Mouse (Mus musculus) heart, postnatal 14 days (tissue): ENCODE measurements around the gene Syk. TPM values are rescaled to one million over a fixed set of nuclear protein-coding genes. Genes with fewer than 3 reads are reported as not detected.

Experiments used
- DNase-seq, 2 experiments: peaks; one replicate each; pipeline ENCODE4 v3.0.0; 2021 to 2022
- intact Hi-C: fragments of 180-260 bp; cut with DNase I; formaldehyde crosslinking; loops from one replicate; pipeline ENCODE4 v1.15.1; 2025
- long read RNA-seq, 2 experiments: library from polyadenylated mRNA; stranded (forward); transcript quantifications; one replicate each; pipeline ENCODE4 v2.0.0; 2021
- total RNA-seq, 2 experiments: library from RNA; stranded (reverse); gene quantifications; 2 replicates each; pipeline ENCODE4 v1.2.3; 2021

Gene Syk
- total RNA-seq, result 10 to 100 TPM; 19.1 to 20.8 TPM
- long read RNA-seq, experiment 1, full-length matches to known transcripts, result 3 of 21 reads
- long read RNA-seq, experiment 1, partial matches to known transcripts, result 4 of 21 reads
- long read RNA-seq, experiment 1, other reads (novel, unspliced or antisense), result 14 of 21 reads
- long read RNA-seq, experiment 2, full-length matches to known transcripts, result 2 of 15 reads
- long read RNA-seq, experiment 2, partial matches to known transcripts, result 0 of 15 reads
- long read RNA-seq, experiment 2, other reads (novel, unspliced or antisense), result 13 of 15 reads

GRCm38 (mm10) chr13:52582878-52583661 is at the start of gene Syk:
Gene Syk, plus strand, starts transcription at chr13:52583173.
- peak; percentile 76 to 79 for DNase-seq
- intact Hi-C loops, result no loop called here

GRCm38 (mm10) chr13:52533644-52534043 is 49.3 kb upstream of the Syk start:
- intact Hi-C loops, result loop anchor here (2.0 kb wide), 2 partner anchors 91 to 697 kb away; no protein-coding TSS in a partner anchor
- no peak for DNase-seq

GRCm38 (mm10) chr13:52535542-52535941 is 47.4 kb upstream of the Syk start:
- intact Hi-C loops, result loop anchor here (1.0 to 2.0 kb wide), 3 partner anchors 89 to 699 kb away; no protein-coding TSS in a partner anchor
- peak; percentile 66 to 82 for DNase-seq

- intact Hi-C loops, result no loop called here
- no peak for DNase-seq
Measured at GRCm38 (mm10) chr13:52537754-52538587, 45.0 kb upstream of the Syk start.

- intact Hi-C loops, result no loop called here
- no peak for DNase-seq
Measured at GRCm38 (mm10) chr13:52538588-52539116, 44.3 kb upstream of the Syk start.

- DNase-seq, result no peak
- intact Hi-C loops, result no loop called here
Measured at GRCm38 (mm10) chr13:52539461-52539860, 43.5 kb upstream of the Syk start.

GRCm38 (mm10) chr13:52541385-52542035 is 41.5 kb upstream of the Syk start:
- intact Hi-C loops, result no loop called here
- no peak for DNase-seq

- DNase-seq, result no peak
- intact Hi-C loops, result no loop called here
Measured at GRCm38 (mm10) chr13:52542036-52542526, 40.9 kb upstream of the Syk start.

- no peak for DNase-seq
- intact Hi-C loops, result no loop called here
Measured at GRCm38 (mm10) chr13:52542636-52543035, 40.3 kb upstream of the Syk start.

- intact Hi-C loops, result no loop called here
- no peak for DNase-seq
Measured at GRCm38 (mm10) chr13:52546288-52546687, 36.7 kb upstream of the Syk start.

GRCm38 (mm10) chr13:52550690-52551193 is 32.2 kb upstream of the Syk start:
- no peak for DNase-seq
- intact Hi-C loops, result no loop called here

GRCm38 (mm10) chr13:52551275-52551674 is 31.7 kb upstream of the Syk start:
- intact Hi-C loops, result no loop called here
- DNase-seq, result no peak

GRCm38 (mm10) chr13:52552822-52553477 is 30.0 kb upstream of the Syk start:
- intact Hi-C loops, result no loop called here
- no peak for DNase-seq

GRCm38 (mm10) chr13:52554722-52555121 is 28.3 kb upstream of the Syk start:
- DNase-seq, result no peak
- intact Hi-C loops, result no loop called here

GRCm38 (mm10) chr13:52557421-52557820 is 25.6 kb upstream of the Syk start:
- no peak for DNase-seq
- intact Hi-C loops, result no loop called here

- intact Hi-C loops, result no loop called here
- DNase-seq, result no peak
Measured at GRCm38 (mm10) chr13:52561367-52562165, 21.4 kb upstream of the Syk start.

GRCm38 (mm10) chr13:52562166-52562571 is 20.8 kb upstream of the Syk start:
- intact Hi-C loops, result no loop called here
- DNase-seq, result no peak

GRCm38 (mm10) chr13:52565103-52565739 is 17.8 kb upstream of the Syk start:
- peak in 1 of 2 experiments; percentile 30 for DNase-seq
- intact Hi-C loops, result loop anchor here (5.0 kb wide), 1 partner anchor 57 kb away; no protein-coding TSS in a partner anchor
